Mouse (Mus musculus): ENCODE results near the gene Ppdpf. TPM values are rescaled to one million over a fixed set of nuclear protein-coding genes. Genes with fewer than 3 reads are reported as not detected.

Ppdpf gene
- total and polyA plus RNA-seq, 3 experiments = 60.0 to 113 (median 71.2) TPM

- in situ Hi-C loops (cut with MboI; ENCODE audit: low pct_ligation_motif_present, low pct_unique_long_range_greater_than_20kb, low sequenced_read_pairs) = no loop called here
- peak overlapping the region; percentile 92 for H3K4me2 ChIP-seq (ENCODE audit: insufficient read depth, low read depth, poor library complexity, severe bottlenecking)
- dilution Hi-C loops (cut with MboI; ENCODE audit: extremely low pct_ligation_motif_present, extremely low pct_unique_long_range_greater_than_20kb, low sequenced_read_pairs) = no loop called here
Observed at GRCm38 (mm10) chr2:181148318-181148955, 38.6 kb upstream of the Ppdpf start.

GRCm38 (mm10) chr2:181150281-181150680 lies 36.8 kb upstream of the Ppdpf start:
- no peaks in the 10 kb centered on the region for H3K79me2 ChIP-seq (replicated peaks; ENCODE audit: control insufficient read depth, extremely low read depth, insufficient read depth, poor library complexity, severe bottlenecking)
- no peak overlapping the region for H3K27ac ChIP-seq (ENCODE audit: insufficient read depth, low read depth)
- H3K4me3 ChIP-seq (replicated peaks in 1 of 3; ENCODE audit: low read depth in 2 of 3, low read length in 2 of 3, poor library complexity in 1 of 3) = no peak overlapping the region
- in situ Hi-C loops (cut with MboI; ENCODE audit: low pct_ligation_motif_present, low pct_unique_long_range_greater_than_20kb, low sequenced_read_pairs) (no loop called here), dilution Hi-C loops (cut with MboI; ENCODE audit: extremely low pct_ligation_motif_present, extremely low pct_unique_long_range_greater_than_20kb, low sequenced_read_pairs) (no loop called here)
- H3K4me1 ChIP-seq (ENCODE audit: control insufficient read depth in 1 of 2, insufficient read depth in 2 of 2) = peaks cover 2 to 9% of the 10 kb centered on the region in 2 experiments; a peak in 3 of 4 replicates
- no peak overlapping the region for H3K4me2 ChIP-seq (ENCODE audit: insufficient read depth, low read depth, poor library complexity, severe bottlenecking)
- no peak overlapping the region for H3K9ac ChIP-seq (ENCODE audit: insufficient read depth, low read depth)
- TF ChIP-seq ZKSCAN1 (IDR thresholded peaks at IDR 0.05; ENCODE audit: borderline replicate concordance, low read depth, low read length) (no peak), EP300 (IDR thresholded peaks at IDR 0.05; ENCODE audit: low read length) (no peak), RAD21 (IDR thresholded peaks at IDR 0.05; ENCODE audit: low read depth, low read length) (no peak), USF2 (conservative IDR thresholded peaks at IDR 0.05; ENCODE audit: low read depth, low read length) (no peak)
- no peaks in the 10 kb centered on the region for H3K9me3 ChIP-seq (replicated peaks; ENCODE audit: low read length)
- peaks cover 92% of the 10 kb centered on the region for H3K27me3 ChIP-seq (replicated peaks)
- no peaks in the 10 kb centered on the region for H3K36me3 ChIP-seq (replicated peaks in 1 of 2; ENCODE audit: control insufficient read depth in 1 of 2, insufficient read depth in 1 of 2, low read length in 1 of 2)
- DNase-seq (ENCODE audit: extremely low read depth) = no peak

More at GRCm38 (mm10) chr2:181148318-181148955, 38.6 kb upstream of the Ppdpf start:
- peak; percentile 35; the same call in 1 of the 2 replicates for TF ChIP-seq NRF1 (IDR thresholded peaks at IDR 0.05; ENCODE audit: low read depth, low read length)
- no peak for TF ChIP-seq ZNF384 (IDR thresholded peaks at IDR 0.05; ENCODE audit: low read depth, low read length)
- Histone ChIP-seq H3K9ac (ENCODE audit: insufficient read depth, low read depth) (no peak overlapping the region), H3K36me3 (replicated peaks in 1 of 2; ENCODE audit: control insufficient read depth in 1 of 2, insufficient read depth in 1 of 2, low read length in 1 of 2) (no peaks in the 10 kb centered on the region), H3K27ac (ENCODE audit: insufficient read depth, low read depth) (no peak overlapping the region), H3K9me3 (replicated peaks; ENCODE audit: low read length) (no peaks in the 10 kb centered on the region), H3K27me3 (replicated peaks) (peaks cover 95% of the 10 kb centered on the region), H3K4me3 (replicated peaks in 1 of 3; ENCODE audit: low read depth in 2 of 3, low read length in 2 of 3, poor library complexity in 1 of 3) (peak overlapping the region in 2 of 3 experiments; percentile 21 to 79), H3K79me2 (replicated peaks; ENCODE audit: control insufficient read depth, extremely low read depth, insufficient read depth, poor library complexity, severe bottlenecking) (no peaks in the 10 kb centered on the region), H3K4me1 (ENCODE audit: control insufficient read depth in 1 of 2, insufficient read depth in 2 of 2) (peaks cover 2 to 9% of the 10 kb centered on the region in 2 experiments; a peak in 3 of 4 replicates)
- no peak for DNase-seq (ENCODE audit: extremely low read depth)

GRCm38 (mm10) chr2:181152701-181153100 lies 34.3 kb upstream of the Ppdpf start:
- in situ Hi-C loops (cut with MboI; ENCODE audit: low pct_ligation_motif_present, low pct_unique_long_range_greater_than_20kb, low sequenced_read_pairs) (no loop called here), dilution Hi-C loops (cut with MboI; ENCODE audit: extremely low pct_ligation_motif_present, extremely low pct_unique_long_range_greater_than_20kb, low sequenced_read_pairs) (no loop called here)
- DNase-seq (ENCODE audit: extremely low read depth) = no peak
- peaks cover 79% of the 10 kb centered on the region for H3K27me3 ChIP-seq (replicated peaks)
- H3K9me3 ChIP-seq (replicated peaks; ENCODE audit: low read length) = no peaks in the 10 kb centered on the region
- no peak overlapping the region for H3K9ac ChIP-seq (ENCODE audit: insufficient read depth, low read depth)
- no peaks in the 10 kb centered on the region for H3K36me3 ChIP-seq (replicated peaks in 1 of 2; ENCODE audit: control insufficient read depth in 1 of 2, insufficient read depth in 1 of 2, low read length in 1 of 2)
- peaks cover 2 to 9% of the 10 kb centered on the region in 2 experiments; a peak in 3 of 4 replicates for H3K4me1 ChIP-seq (ENCODE audit: control insufficient read depth in 1 of 2, insufficient read depth in 2 of 2)
- H3K4me2 ChIP-seq (ENCODE audit: insufficient read depth, low read depth, poor library complexity, severe bottlenecking) = no peak overlapping the region
- H3K27ac ChIP-seq (ENCODE audit: insufficient read depth, low read depth) = no peak overlapping the region
- TF ChIP-seq ETS1 (conservative IDR thresholded peaks at IDR 0.05; ENCODE audit: low read depth, low read length) (no peak), ZKSCAN1 (IDR thresholded peaks at IDR 0.05; ENCODE audit: borderline replicate concordance, low read depth, low read length) (no peak), ELF1 (IDR thresholded peaks at IDR 0.05; ENCODE audit: low read depth, low read length) (no peak), RAD21 (IDR thresholded peaks at IDR 0.05; ENCODE audit: low read depth, low read length) (no peak), JUND (conservative IDR thresholded peaks at IDR 0.05; ENCODE audit: low read depth, low read length) (no peak), TBP (conservative IDR thresholded peaks at IDR 0.05; ENCODE audit: low read depth, low read length) (no peak), KAT2A (IDR thresholded peaks at IDR 0.05; ENCODE audit: insufficient replicate concordance, low read length) (no peak), MAZ (IDR thresholded peaks at IDR 0.05; ENCODE audit: low read depth, low read length) (no peak), MAFK (IDR thresholded peaks at IDR 0.05; ENCODE audit: insufficient replicate concordance, low read length) (no peak), GABPA (IDR thresholded peaks at IDR 0.05; ENCODE audit: insufficient replicate concordance, low read depth, low read length) (no peak), PAX5 (IDR thresholded peaks at IDR 0.05; ENCODE audit: low read length) (no peak), E2F4 (IDR thresholded peaks at IDR 0.05; ENCODE audit: insufficient replicate concordance, low read depth, low read length) (no peak), CHD2 (IDR thresholded peaks at IDR 0.05; ENCODE audit: low read length) (no peak), NELFE (IDR thresholded peaks at IDR 0.05; ENCODE audit: low read depth, low read length) (no peak), MAX (IDR thresholded peaks at IDR 0.05; ENCODE audit: low read length) (no peak), POLR2A (IDR thresholded peaks at IDR 0.05; ENCODE audit: low read depth, low read length) (no peak), CTCF (conservative IDR thresholded peaks at IDR 0.05 in 1 of 2, IDR thresholded peaks at IDR 0.05 in 1 of 2; ENCODE audit: low read depth in 2 of 2, low read length in 2 of 2) (no peak)
- no peaks in the 10 kb centered on the region for H3K79me2 ChIP-seq (replicated peaks; ENCODE audit: control insufficient read depth, extremely low read depth, insufficient read depth, poor library complexity, severe bottlenecking)
- H3K4me3 ChIP-seq (replicated peaks in 1 of 3; ENCODE audit: low read depth in 2 of 3, low read length in 2 of 3, poor library complexity in 1 of 3) = no peak overlapping the region
